ENCODE assay signal across 10 mouse cellular contexts in genomic region chr4:94360810-94361527, GRCm38 (mm10).
DNase-seq lines count a peak whose midpoint lies in the region; ATAC-seq and TF ChIP-seq lines count a peak whose summit lies in the region.
"Had no signal": no experiment of that assay in that cellular context is flagged by ENCODE, and none has a peak within 500 bp of the region (broad histone marks: within the 10 kb centered on the region; RNA-seq: fewer than 3 reads in every experiment).

No protein-coding gene starts in this region.

- no peak for DNase-seq in kidney, postnatal 25 days
- no peak for DNase-seq in T-cell, adult 2 months (ENCODE audit: low spot score)
- DNase-seq in liver, postnatal 0 days = no peak
- no peak for DNase-seq in cerebellum, adult 8-10 months
- DNase-seq: adrenal gland, postnatal 14 days had no signal

- WGBS in kidney, embryonic 15.5 days = 29% methylated on average over 13 of the region's 13 CpGs
- 28% methylated on average over 13 of the region's 13 CpGs for WGBS in forebrain, embryonic 13.5 days
- WGBS in hindbrain, embryonic 16.5 days = 36% methylated on average over 13 of the region's 13 CpGs
- WGBS in neural tube, embryonic 14.5 days = 29% methylated on average over 13 of the region's 13 CpGs
- 71% methylated on average over 13 of the region's 13 CpGs for WGBS in liver, postnatal 0 days (ENCODE audit: insufficient replicate concordance)

- H3K9ac ChIP-seq in kidney, embryonic 15.5 days = no peak overlapping the region
- H3K9ac ChIP-seq in forebrain, embryonic 13.5 days = no peak overlapping the region
- H3K9ac ChIP-seq in hindbrain, embryonic 16.5 days (ENCODE audit: low read depth, low read length) = no peak overlapping the region; the same call in 1 of the 2 replicates
- H3K9ac ChIP-seq in neural tube, embryonic 14.5 days (replicated peaks; ENCODE audit: low read depth, low read length) = no peak overlapping the region
- no peak overlapping the region for H3K9ac ChIP-seq in liver, postnatal 0 days (replicated peaks)
- H3K9ac ChIP-seq: liver, embryonic 14.5 days had no signal

- no peaks in the 10 kb centered on the region for H3K9me3 ChIP-seq in kidney, embryonic 15.5 days (replicated peaks)
- no peaks in the 10 kb centered on the region for H3K9me3 ChIP-seq in forebrain, embryonic 13.5 days (replicated peaks)
- H3K9me3 ChIP-seq in hindbrain, embryonic 16.5 days (ENCODE audit: control insufficient read depth, low read length) = no peaks in the 10 kb centered on the region
- no peaks in the 10 kb centered on the region for H3K9me3 ChIP-seq in neural tube, embryonic 14.5 days (ENCODE audit: control insufficient read depth, low read length)
- H3K9me3 ChIP-seq in liver, postnatal 0 days (ENCODE audit: low read length) = no peaks in the 10 kb centered on the region

- TF ChIP-seq EP300 in liver, postnatal 0 days (IDR thresholded peaks at IDR 0.05; ENCODE audit: low read depth) = no peak

- H3K27me3 ChIP-seq in kidney, embryonic 15.5 days = no peaks in the 10 kb centered on the region
- H3K27me3 ChIP-seq in forebrain, embryonic 13.5 days = no peaks in the 10 kb centered on the region
- no peaks in the 10 kb centered on the region for H3K27me3 ChIP-seq in hindbrain, embryonic 16.5 days (replicated peaks; ENCODE audit: control insufficient read depth, insufficient read depth, low read length)
- H3K27me3 ChIP-seq in neural tube, embryonic 14.5 days (ENCODE audit: control insufficient read depth, insufficient read depth, low read length) = no peaks in the 10 kb centered on the region
- no peaks in the 10 kb centered on the region for H3K27me3 ChIP-seq in liver, postnatal 0 days (ENCODE audit: insufficient read depth, low read length)

- peak; percentile 87 for ATAC-seq in kidney, embryonic 15.5 days (replicated peaks; ENCODE audit: low FRiP score)
- ATAC-seq in forebrain, embryonic 13.5 days = peak; percentile 77; the same call in 1 of the 2 replicates
- ATAC-seq in hindbrain, embryonic 16.5 days = peak; percentile 90
- peak; percentile 89 for ATAC-seq in neural tube, embryonic 14.5 days (ENCODE audit: low read depth)
- no peak for ATAC-seq in liver, postnatal 0 days

- peak overlapping the region; percentile 30 for H3K4me2 ChIP-seq in kidney, embryonic 15.5 days
- H3K4me2 ChIP-seq in forebrain, embryonic 13.5 days = peak overlapping the region; percentile 28
- peak overlapping the region; percentile 39 for H3K4me2 ChIP-seq in hindbrain, embryonic 16.5 days (ENCODE audit: low read length)
- peak overlapping the region; percentile 25; the same call in 1 of the 2 replicates for H3K4me2 ChIP-seq in neural tube, embryonic 14.5 days (ENCODE audit: low read depth, low read length)
- H3K4me2 ChIP-seq in liver, postnatal 0 days (ENCODE audit: low read depth, low read length) = no peak overlapping the region

- H3K4me3 ChIP-seq in kidney, embryonic 15.5 days (replicated peaks) = no peak overlapping the region
- H3K4me3 ChIP-seq in forebrain, embryonic 13.5 days = no peak overlapping the region
- no peak overlapping the region for H3K4me3 ChIP-seq in hindbrain, embryonic 16.5 days (ENCODE audit: low read length)
- H3K4me3 ChIP-seq in neural tube, embryonic 14.5 days (ENCODE audit: low read depth, low read length) = no peak overlapping the region
- H3K4me3 ChIP-seq in liver, postnatal 0 days (ENCODE audit: low read depth, low read length) = no peak overlapping the region

- no peak overlapping the region for H3K27ac ChIP-seq in kidney, embryonic 15.5 days
- no peak overlapping the region for H3K27ac ChIP-seq in forebrain, embryonic 13.5 days
- no peak overlapping the region for H3K27ac ChIP-seq in hindbrain, embryonic 16.5 days (ENCODE audit: low read depth, low read length)
- peak overlapping the region; percentile 58; the same call in 1 of the 2 replicates for H3K27ac ChIP-seq in neural tube, embryonic 14.5 days (ENCODE audit: low read depth, low read length)
- H3K27ac ChIP-seq in liver, postnatal 0 days (ENCODE audit: low read depth) = no peak overlapping the region
- H3K27ac ChIP-seq: liver, embryonic 14.5 days had no signal

- no peak for TF ChIP-seq CTCF in liver, postnatal 0 days (IDR thresholded peaks at IDR 0.05; ENCODE audit: low read depth)

- no peaks in the 10 kb centered on the region for H3K36me3 ChIP-seq in kidney, embryonic 15.5 days
- no peaks in the 10 kb centered on the region for H3K36me3 ChIP-seq in forebrain, embryonic 13.5 days (ENCODE audit: poor library complexity, severe bottlenecking)
- H3K36me3 ChIP-seq in hindbrain, embryonic 16.5 days (ENCODE audit: control insufficient read depth, insufficient read depth, low read length) = no peaks in the 10 kb centered on the region
- H3K36me3 ChIP-seq in neural tube, embryonic 14.5 days (ENCODE audit: control insufficient read depth, insufficient read depth, low read length) = no peaks in the 10 kb centered on the region
- no peaks in the 10 kb centered on the region for H3K36me3 ChIP-seq in liver, postnatal 0 days (replicated peaks; ENCODE audit: insufficient read depth, low read length)

- peaks cover 24% of the 10 kb centered on the region for H3K4me1 ChIP-seq in kidney, embryonic 15.5 days
- peaks cover 11% of the 10 kb centered on the region; the same call in 1 of the 2 replicates for H3K4me1 ChIP-seq in forebrain, embryonic 13.5 days
- H3K4me1 ChIP-seq in hindbrain, embryonic 16.5 days (ENCODE audit: control insufficient read depth, insufficient read depth, low read depth, low read length) = peaks cover 3% of the 10 kb centered on the region; the same call in 1 of the 2 replicates
- peaks cover 9% of the 10 kb centered on the region for H3K4me1 ChIP-seq in neural tube, embryonic 14.5 days (ENCODE audit: control insufficient read depth, insufficient read depth, low read length)
- no peaks in the 10 kb centered on the region for H3K4me1 ChIP-seq in liver, postnatal 0 days (ENCODE audit: insufficient read depth)
